ENCODE assay signal across 28 mouse cellular contexts in the genomic region with DNA sequence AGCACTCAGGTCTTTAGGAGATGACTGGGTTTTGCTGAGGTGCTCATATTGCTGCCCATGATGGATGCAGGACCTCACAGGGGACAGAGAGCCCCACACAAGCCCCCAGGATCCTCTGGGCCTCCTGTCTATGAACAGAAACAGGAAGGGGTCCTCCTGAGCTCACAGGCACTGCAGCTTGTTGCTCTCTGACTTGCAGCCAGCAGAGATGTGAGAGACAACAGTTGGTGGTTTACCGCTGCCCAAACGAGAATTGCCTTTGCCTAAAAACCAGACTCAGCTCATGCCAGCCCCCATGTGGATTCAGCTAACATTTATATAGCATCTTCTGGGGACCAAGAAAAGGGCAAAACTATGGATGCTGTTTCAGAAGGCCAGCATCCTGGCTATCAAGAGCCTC. TPM values are rescaled to one million over a fixed set of nuclear protein-coding genes. Genes with fewer than 3 reads are reported as not detected.
DNase-seq lines count a peak whose midpoint lies in the region; TF ChIP-seq lines count a peak whose summit lies in the region.
"Had no signal": no experiment of that assay in that cellular context is flagged by ENCODE, and none has a peak within 500 bp of the region (broad histone marks: within the 10 kb centered on the region; RNA-seq: fewer than 3 reads in every experiment).

No protein-coding gene starts in this region.

- 30% methylated on average over 2 of the region's 2 CpGs for WGBS in thymus, adult 2 months

- no peak for DNase-seq in layer of hippocampus, adult 2 months (ENCODE audit: low spot score in 2 of 2)
- DNase-seq in layer of hippocampus, adult 18-20 months (ENCODE audit: low spot score in 2 of 2) = no peak
- DNase-seq in thymus, adult 2 months = no peak
- DNase-seq in thymus, adult 18-20 months = no peak
- DNase-seq in A20 (ENCODE audit: low read depth, low spot score) = peak; percentile 20
- DNase-seq in thymus, postnatal 14 days = peak; percentile 26
- DNase-seq in right cerebral cortex, adult 18-20 months = no peak
- DNase-seq: adrenal gland, adult 8-10 months; adrenal gland, postnatal 25 days; cerebellum, adult 11-12 months; cerebellum, adult 8-10 months; cerebellum, postnatal 10 days; cerebellum, postnatal 36 days; gastrocnemius, postnatal 10 days; gastrocnemius, postnatal 36 days; heart, adult 2 months; heart, postnatal 14 days; heart, postnatal 4 days had no signal

- no peak overlapping the region for H3K4me3 ChIP-seq in layer of hippocampus, adult 2 months
- H3K4me3 ChIP-seq in thymus, adult 2 months (ENCODE audit: control insufficient read depth, insufficient read depth, low read length) = no peak overlapping the region
- H3K4me3 ChIP-seq: forebrain, embryonic 10.5 days; forebrain, embryonic 13.5 days; heart, adult 2 months; heart, embryonic 10.5 days; heart, embryonic 13.5 days; hindbrain, embryonic 12.5 days; hindbrain, embryonic 15.5 days had no signal

- H3K27ac ChIP-seq in layer of hippocampus, adult 2 months = peak overlapping the region; percentile 53; the same call in 1 of the 2 replicates
- H3K27ac ChIP-seq in thymus, adult 2 months (ENCODE audit: control insufficient read depth, insufficient read depth, low read length) = peak overlapping the region; percentile 23; the same call in 1 of the 2 replicates
- H3K27ac ChIP-seq: forebrain, embryonic 10.5 days; forebrain, embryonic 13.5 days; heart, adult 2 months; heart, embryonic 10.5 days; heart, embryonic 13.5 days; hindbrain, embryonic 12.5 days; hindbrain, embryonic 15.5 days had no signal

- no peaks in the 10 kb centered on the region for H3K27me3 ChIP-seq in thymus, adult 2 months (ENCODE audit: control insufficient read depth, insufficient read depth, low read length)
- H3K27me3 ChIP-seq: forebrain, embryonic 13.5 days; hindbrain, embryonic 12.5 days; hindbrain, embryonic 15.5 days had no signal

- H3K4me1 ChIP-seq in thymus, adult 2 months (replicated peaks; ENCODE audit: control insufficient read depth, insufficient read depth, low read length) = peaks cover 11% of the 10 kb centered on the region
- H3K4me1 ChIP-seq: forebrain, embryonic 13.5 days; heart, embryonic 13.5 days; hindbrain, embryonic 12.5 days; hindbrain, embryonic 15.5 days had no signal

- no peak for TF ChIP-seq CTCF in layer of hippocampus, adult 2 months (conservative IDR thresholded peaks at IDR 0.05)
- no peak for TF ChIP-seq CTCF in thymus, adult 2 months (IDR thresholded peaks at IDR 0.05; ENCODE audit: borderline replicate concordance, control insufficient read depth, extremely low read depth, insufficient read depth, low read length, poor library complexity)

- H3K36me3 ChIP-seq in thymus, adult 2 months (ENCODE audit: control insufficient read depth, insufficient read depth, low read length) = no peaks in the 10 kb centered on the region
- H3K36me3 ChIP-seq: forebrain, embryonic 10.5 days; heart, embryonic 10.5 days; heart, embryonic 13.5 days; hindbrain, embryonic 12.5 days; hindbrain, embryonic 15.5 days had no signal

- no peak for TF ChIP-seq POLR2A in thymus, adult 2 months (IDR thresholded peaks at IDR 0.05; ENCODE audit: control insufficient read depth, extremely low read depth, insufficient read depth, low read length, poor library complexity)

RNA-seq across cellular contexts. Expression of a gene that starts 33.7 kb away (rescaled TPM):
- 100 to 1,000 TPM; 298 to 309 TPM for total RNA-seq in layer of hippocampus, adult 2 months (2021)
- total RNA-seq in layer of hippocampus, adult 18-20 months (2021) = 100 to 1,000 TPM; 335 to 351 TPM
- 0.94 and 1.3 TPM in 2 replicates for polyA plus RNA-seq in thymus, adult 2 months (2012; rRNA removed)
- total RNA-seq: granulocyte monocyte progenitor cell, adult 5-6 weeks; MEL had no signal
- polyA plus RNA-seq: C2C12; CD4-positive, CD25-positive, alpha-beta regulatory T cell, adult 4 months had no signal

Comparison
In these comparisons a context has a peak if more than half of its experiments do, and no peak if none do; other contexts are left out.
1. DNase-seq: peak in A20 (single experiment) and thymus, postnatal 14 days (single experiment); none in layer of hippocampus, adult 2 months (0 of 2), layer of hippocampus, adult 18-20 months (0 of 2), thymus, adult 2 months (single experiment), thymus, adult 18-20 months (0 of 2) and right cerebral cortex, adult 18-20 months (single experiment).